Mouse (Mus musculus) neural tube, embryonic 15.5 days (tissue): ENCODE measurements around the gene Sap18. TPM values are rescaled to one million over a fixed set of nuclear protein-coding genes. Genes with fewer than 3 reads are reported as not detected.
"Not testable (repeated sequence)": the region's sequence is repeated elsewhere in the genome, so short reads cannot be mapped to it uniquely, and the experiment has no call there.

Source experiments
- ATAC-seq: fragments of 200-750 bp; cut with Nextera tagmentation; 2 replicates; pipeline ENCODE4 v1.8.0; 2017; ENCODE audit warnings: mild to moderate bottlenecking, moderate TSS enrichment, moderate library complexity; ENCODE audit not compliant: low FRiP score
- H3K27ac ChIP-seq: fragments of 300-500 bp; sonication (generic); replicated peaks from 2 replicates; pipeline ENCODE4 v1.5.1; 2015; ENCODE audit warnings: mild to moderate bottlenecking, inconsistent platforms
- H3K27me3 ChIP-seq: fragments of 300-500 bp; sonication (generic); replicated peaks from 2 replicates; pipeline ENCODE4 v1.6.1; 2015; ENCODE audit warnings: inconsistent platforms
- H3K36me3 ChIP-seq: fragments of 300-500 bp; sonication (generic); 2 replicates; pipeline ENCODE4 v1.6.1; 2015; ENCODE audit warnings: inconsistent platforms
- H3K4me1 ChIP-seq: fragments of 300-500 bp; sonication (generic); 2 replicates; pipeline ENCODE4 v1.6.1; 2015; ENCODE audit warnings: inconsistent platforms
- H3K4me2 ChIP-seq: fragments of 300-500 bp; sonication (generic); 2 replicates; pipeline ENCODE4 v1.6.1; 2015; ENCODE audit warnings: inconsistent platforms, mild to moderate bottlenecking, moderate library complexity
- H3K4me3 ChIP-seq: fragments of 300-500 bp; sonication (generic); replicated peaks from 2 replicates; pipeline ENCODE4 v1.5.1; 2015; ENCODE audit warnings: mild to moderate bottlenecking, inconsistent platforms
- H3K9ac ChIP-seq: fragments of 300-500 bp; sonication (generic); replicated peaks from 2 replicates; pipeline ENCODE4 v1.6.1; 2015; ENCODE audit warnings: mild to moderate bottlenecking, inconsistent platforms
- H3K9me3 ChIP-seq: fragments of 300-500 bp; sonication (generic); replicated peaks from 2 replicates; pipeline ENCODE4 v1.6.1; 2016; ENCODE audit warnings: inconsistent platforms
- WGBS: fragments of 180-500 bp; shearing (Covaris S2); methylation state at CpG from one replicate; pipeline ENCODE4 v1.1.7; 2015; ENCODE audit warnings: mixed read lengths; 5-methylcytosine and 5-hydroxymethylcytosine counted together
- polyA plus RNA-seq: library from polyadenylated mRNA; unstranded; fragments of >200 nt; fragmentation: Nextera tagmentation; extraction: Ambion mirVana; gene quantifications from 2 replicates; pipeline ENCODE4 v1.2.1, GENCODE M21; 2015

Gene Sap18
- 26.5 and 28.7 TPM in 2 replicates for polyA plus RNA-seq

- Histone ChIP-seq H3K27me3 (no peaks in the 10 kb centered on the region), H3K4me3 (peak within 1 kb of the TSS; percentile 84), H3K4me2 (peak within 1 kb of the TSS; percentile 69), H3K9ac (peak within 1 kb of the TSS; percentile 81), H3K27ac (peak within 1 kb of the TSS; percentile 80), H3K4me1 (peaks cover 20% of the 10 kb centered on the region), H3K9me3 (no peaks in the 10 kb centered on the region), H3K36me3 (peaks cover 14% of the 10 kb centered on the region)
- peak; percentile 99 for ATAC-seq
- WGBS, result under 1% methylated on average over 94 of the region's 99 CpGs
Observed at GRCm38 (mm10) chr14:57797991-57798931, at the start of gene Sap18. Gene Sap18, plus strand, starts transcription at chr14:57798180.

GRCm38 (mm10) chr14:57749501-57749900 is 48.5 kb upstream of the Sap18 start:
- Histone ChIP-seq H3K4me2 (no peak overlapping the region), H3K36me3 (no peaks in the 10 kb centered on the region), H3K27ac (no peak overlapping the region), H3K4me3 (no peak overlapping the region), H3K4me1 (peaks cover 13% of the 10 kb centered on the region), H3K27me3 (no peaks in the 10 kb centered on the region), H3K9ac (no peak overlapping the region), H3K9me3 (no peaks in the 10 kb centered on the region)
- ATAC-seq, result no peak
- 81% methylated on average over 2 of the region's 2 CpGs for WGBS

GRCm38 (mm10) chr14:57751006-57751405 is 47.0 kb upstream of the Sap18 start:
- not testable (repeated sequence) for ATAC-seq, H3K4me2 ChIP-seq, H3K27ac ChIP-seq, H3K36me3 ChIP-seq, H3K4me1 ChIP-seq, H3K27me3 ChIP-seq, H3K9me3 ChIP-seq, H3K9ac ChIP-seq, H3K4me3 ChIP-seq

GRCm38 (mm10) chr14:57753351-57753992 is 44.5 kb upstream of the Sap18 start:
- H3K27ac ChIP-seq, result no peak overlapping the region
- no peaks in the 10 kb centered on the region for H3K27me3 ChIP-seq
- ATAC-seq, result no peak
- no peaks in the 10 kb centered on the region for H3K9me3 ChIP-seq
- no peak overlapping the region for H3K9ac ChIP-seq
- WGBS, result 37% methylated on average over 9 of the region's 9 CpGs
- no peak overlapping the region for H3K4me2 ChIP-seq
- H3K4me3 ChIP-seq, result no peak overlapping the region
- H3K4me1 ChIP-seq, result no peaks in the 10 kb centered on the region
- H3K36me3 ChIP-seq, result no peaks in the 10 kb centered on the region

GRCm38 (mm10) chr14:57755661-57756060 is 42.3 kb upstream of the Sap18 start:
- no peak overlapping the region for H3K4me3 ChIP-seq
- H3K27me3 ChIP-seq, result no peaks in the 10 kb centered on the region
- no peak overlapping the region for H3K27ac ChIP-seq
- no peaks in the 10 kb centered on the region for H3K9me3 ChIP-seq
- H3K4me2 ChIP-seq, result no peak overlapping the region
- 93% methylated on average over 2 of the region's 2 CpGs for WGBS
- no peak for ATAC-seq
- no peaks in the 10 kb centered on the region for H3K36me3 ChIP-seq
- H3K9ac ChIP-seq, result no peak overlapping the region
- H3K4me1 ChIP-seq, result no peaks in the 10 kb centered on the region

GRCm38 (mm10) chr14:57756094-57756493 is 41.9 kb upstream of the Sap18 start:
- WGBS, result 82% methylated on average over 4 of the region's 4 CpGs
- ATAC-seq, result no peak

GRCm38 (mm10) chr14:57758237-57758636 is 39.7 kb upstream of the Sap18 start, which contains the start of gene Lats2:
Gene Lats2, minus strand, starts transcription at chr14:57758388.
- no peak within 1 kb of the TSS for H3K4me2 ChIP-seq
- H3K9me3 ChIP-seq, result no peaks in the 10 kb centered on the region
- ATAC-seq, result no peak
- H3K27ac ChIP-seq, result no peak within 1 kb of the TSS
- H3K9ac ChIP-seq, result no peak within 1 kb of the TSS
- WGBS, result 85% methylated on average over 4 of the region's 4 CpGs
- H3K36me3 ChIP-seq, result no peaks in the 10 kb centered on the region
- H3K4me3 ChIP-seq, result no peak within 1 kb of the TSS
- H3K27me3 ChIP-seq, result no peaks in the 10 kb centered on the region
- H3K4me1 ChIP-seq, result no peaks in the 10 kb centered on the region

More at GRCm38 (mm10) chr14:57756094-57756493, 41.9 kb upstream of the Sap18 start:
- no peak overlapping the region for H3K9ac ChIP-seq
- H3K4me3 ChIP-seq, result no peak overlapping the region
- no peak overlapping the region for H3K27ac ChIP-seq
- no peaks in the 10 kb centered on the region for H3K9me3 ChIP-seq
- H3K4me1 ChIP-seq, result no peaks in the 10 kb centered on the region
- no peak overlapping the region for H3K4me2 ChIP-seq
- no peaks in the 10 kb centered on the region for H3K27me3 ChIP-seq
- H3K36me3 ChIP-seq, result no peaks in the 10 kb centered on the region

- Histone ChIP-seq H3K4me2 (no peak overlapping the region), H3K27me3 (no peaks in the 10 kb centered on the region), H3K36me3 (no peaks in the 10 kb centered on the region), H3K4me3 (no peak overlapping the region), H3K9me3 (no peaks in the 10 kb centered on the region), H3K4me1 (no peaks in the 10 kb centered on the region), H3K27ac (no peak overlapping the region), H3K9ac (no peak overlapping the region)
- ATAC-seq, result no peak
- 51% methylated on average over 10 of the region's 10 CpGs for WGBS
Observed at GRCm38 (mm10) chr14:57760447-57761412, 37.2 kb upstream of the Sap18 start.

GRCm38 (mm10) chr14:57769102-57769501 is 28.9 kb upstream of the Sap18 start:
- 94% methylated on average over 5 of the region's 5 CpGs for WGBS
- no peaks in the 10 kb centered on the region for H3K27me3 ChIP-seq
- no peak overlapping the region for H3K9ac ChIP-seq
- H3K9me3 ChIP-seq, result no peaks in the 10 kb centered on the region
- H3K4me2 ChIP-seq, result no peak overlapping the region
- H3K4me1 ChIP-seq, result no peaks in the 10 kb centered on the region
- no peak overlapping the region for H3K27ac ChIP-seq
- ATAC-seq, result no peak
- no peaks in the 10 kb centered on the region for H3K36me3 ChIP-seq
- H3K4me3 ChIP-seq, result no peak overlapping the region

GRCm38 (mm10) chr14:57772157-57772815 is 25.7 kb upstream of the Sap18 start:
- Histone ChIP-seq H3K9ac (no peak overlapping the region), H3K9me3 (no peaks in the 10 kb centered on the region), H3K4me3 (no peak overlapping the region), H3K4me1 (no peaks in the 10 kb centered on the region), H3K27me3 (no peaks in the 10 kb centered on the region), H3K27ac (no peak overlapping the region), H3K4me2 (no peak overlapping the region), H3K36me3 (no peaks in the 10 kb centered on the region)
- 90% methylated on average over 6 of the region's 6 CpGs for WGBS
- no peak for ATAC-seq

- no peaks in the 10 kb centered on the region for H3K9me3 ChIP-seq
- no peak overlapping the region for H3K4me3 ChIP-seq
- H3K4me2 ChIP-seq, result no peak overlapping the region
- WGBS, result 79% methylated on average over 4 of the region's 4 CpGs
- no peaks in the 10 kb centered on the region for H3K4me1 ChIP-seq
- no peak overlapping the region for H3K9ac ChIP-seq
- no peaks in the 10 kb centered on the region for H3K27me3 ChIP-seq
- ATAC-seq, result no peak
- no peak overlapping the region for H3K27ac ChIP-seq
- H3K36me3 ChIP-seq, result no peaks in the 10 kb centered on the region
Observed at GRCm38 (mm10) chr14:57787406-57787805, 10.6 kb upstream of the Sap18 start.
